Mouse (Mus musculus) brain, embryonic 14.5 days (tissue): ENCODE results near the gene Med17.

ENCODE experiments used
- CTCF ChIP-seq: fragments of 200-500 bp; IDR thresholded peaks from 2 replicates; pipeline ENCODE4 v1.5.1; 2012; ENCODE audit warnings: inconsistent platforms, mild to moderate bottlenecking, moderate library complexity, borderline replicate concordance; ENCODE audit not compliant: insufficient read depth, insufficient read length; ENCODE audit errors: extremely low read depth
- POLR2A ChIP-seq: fragments of 200-500 bp; IDR thresholded peaks from 2 replicates; pipeline ENCODE4 v1.6.1; 2012; ENCODE audit warnings: mild to moderate bottlenecking, inconsistent platforms, borderline replicate concordance; ENCODE audit not compliant: poor library complexity, insufficient read depth, insufficient read length, severe bottlenecking; ENCODE audit errors: extremely low read depth

- no peak for TF ChIP-seq CTCF
- no peak for TF ChIP-seq POLR2A
These were observed 21.7 kb upstream of the Med17 start for GRCm38 (mm10) chr9:15301399-15301798.
